Mouse (Mus musculus) CD4-positive helper T cell, adult 2 months (primary cell): ENCODE results near the gene Fryl.

Experiments
- DNase-seq: peaks from one replicate; pipeline ENCODE4 v3.0.0-alpha.2; 2012; ENCODE audit warnings: low read depth, missing footprints, low spot score

Fryl gene

GRCm38 (mm10) chr5:73222397-73222796 is 34.0 kb downstream of the Fryl start:
- no peak for DNase-seq

GRCm38 (mm10) chr5:73221826-73222225 is 34.6 kb downstream of the Fryl start:
- DNase-seq: no peak

GRCm38 (mm10) chr5:73219716-73220115 is 36.7 kb downstream of the Fryl start:
- DNase-seq: no peak

GRCm38 (mm10) chr5:73218065-73218464 is 38.4 kb downstream of the Fryl start:
- DNase-seq: no peak

GRCm38 (mm10) chr5:73217116-73217515 is 39.3 kb downstream of the Fryl start:
- DNase-seq: no peak

- no peak for DNase-seq
Observed at GRCm38 (mm10) chr5:73216014-73216413, 40.4 kb downstream of the Fryl start.

GRCm38 (mm10) chr5:73212446-73212845 is 44.0 kb downstream of the Fryl start:
- DNase-seq: no peak

- DNase-seq: no peak
Observed at GRCm38 (mm10) chr5:73211961-73212360, 44.5 kb downstream of the Fryl start.

- DNase-seq: no peak
Observed at GRCm38 (mm10) chr5:73210971-73211315, 45.5 kb downstream of the Fryl start.

GRCm38 (mm10) chr5:73210127-73210970 is 46.1 kb downstream of the Fryl start:
- no peak for DNase-seq

- no peak for DNase-seq
Observed at GRCm38 (mm10) chr5:73209201-73210096, 47.0 kb downstream of the Fryl start.

- no peak for DNase-seq
Observed at GRCm38 (mm10) chr5:73208645-73209044, 47.8 kb downstream of the Fryl start.

GRCm38 (mm10) chr5:73206722-73207121 is 49.7 kb downstream of the Fryl start:
- no peak for DNase-seq

- DNase-seq: peak; percentile 42
Observed at GRCm38 (mm10) chr5:73205996-73206629, 50.3 kb downstream of the Fryl start.

GRCm38 (mm10) chr5:73205050-73205449 is 51.4 kb downstream of the Fryl start:
- DNase-seq: no peak

GRCm38 (mm10) chr5:73202498-73202897 is 53.9 kb downstream of the Fryl start:
- DNase-seq: no peak

GRCm38 (mm10) chr5:73202077-73202476 is 54.3 kb downstream of the Fryl start:
- DNase-seq: no peak

- no peak for DNase-seq
Observed at GRCm38 (mm10) chr5:73200387-73201384, 55.7 kb downstream of the Fryl start.

- DNase-seq: peak; percentile 83
Observed at GRCm38 (mm10) chr5:73199586-73199985, 56.8 kb downstream of the Fryl start.

- peak; percentile 31 for DNase-seq
Observed at GRCm38 (mm10) chr5:73198690-73199089, 57.7 kb downstream of the Fryl start.

- no peak for DNase-seq
Observed at GRCm38 (mm10) chr5:73197796-73198195, 58.6 kb downstream of the Fryl start.
